Mouse (Mus musculus): ENCODE measurements around the gene Foxo1.

DNA sequence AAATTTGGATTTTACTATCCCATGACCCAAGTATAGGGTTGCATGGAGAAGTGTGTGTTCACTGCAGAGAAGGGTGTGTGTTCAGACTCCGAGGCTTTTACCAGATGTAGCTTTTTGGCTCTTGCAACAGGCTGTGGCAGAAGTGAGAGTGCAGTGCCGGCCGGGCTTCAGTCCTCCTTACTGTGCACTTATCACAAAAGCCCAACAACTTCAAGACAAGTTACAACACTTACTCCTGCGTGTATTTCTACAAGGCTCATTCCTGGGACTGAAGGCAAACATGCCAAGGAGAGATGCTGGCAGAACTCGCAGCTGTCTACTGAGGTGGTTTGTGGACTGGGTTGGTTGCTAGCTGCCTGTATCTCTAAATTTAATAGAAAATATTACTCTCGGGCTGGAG lies 15.4 kb downstream of the Foxo1 start:
- no peak for TF ChIP-seq MYC (IDR thresholded peaks at IDR 0.05; ENCODE audit: low read depth, low read length)
- no peak for TF ChIP-seq MAFK (IDR thresholded peaks at IDR 0.05; ENCODE audit: borderline replicate concordance, low read depth, low read length)
- TF ChIP-seq MAZ (IDR thresholded peaks at IDR 0.05; ENCODE audit: low read depth, low read length): no peak
- no peak for TF ChIP-seq MAX (IDR thresholded peaks at IDR 0.05; ENCODE audit: low read length)
- no peak for TF ChIP-seq ETS1 (IDR thresholded peaks at IDR 0.05; ENCODE audit: low read depth, low read length)
- no peak for TF ChIP-seq NELFE (IDR thresholded peaks at IDR 0.05; ENCODE audit: low read depth, low read length)
- TF ChIP-seq POLR2A (IDR thresholded peaks at IDR 0.05; ENCODE audit: control insufficient read depth in 1 of 2, insufficient read depth in 1 of 2, low read depth in 1 of 2, low read length in 2 of 2, poor library complexity in 1 of 2): no peak
- TF ChIP-seq CTCF (IDR thresholded peaks at IDR 0.05 in 2 of 3, conservative IDR thresholded peaks at IDR 0.05 in 1 of 3; ENCODE audit: control insufficient read depth in 1 of 3, insufficient read depth in 1 of 3, low read depth in 2 of 3, low read length in 3 of 3, poor library complexity in 1 of 3, severe bottlenecking in 1 of 3): no peak
- no peak for TF ChIP-seq NRF1 (IDR thresholded peaks at IDR 0.05; ENCODE audit: insufficient read depth, low read depth, low read length, poor library complexity, severe bottlenecking)
- TF ChIP-seq ZC3H11A (IDR thresholded peaks at IDR 0.05; ENCODE audit: low read depth, low read length): no peak
- TF ChIP-seq POLR2AphosphoS2 (IDR thresholded peaks at IDR 0.05; ENCODE audit: low read length): no peak
